Mouse (Mus musculus) heart, adult 2 months (tissue): Measurements from ENCODE around the gene Pknox2. TPM values are rescaled to one million over a fixed set of nuclear protein-coding genes. Genes with fewer than 3 reads are reported as not detected.

ENCODE experiments used
- DNase-seq, 2 experiments: peaks; one replicate each; pipeline ENCODE4 v3.0.0; 2021
- H3K27ac ChIP-seq: fragments of 200-600 bp; 2 replicates; pipeline ENCODE4 v1.8.1; 2022
- H3K27me3 ChIP-seq: fragments of 200-500 bp; 2 replicates; pipeline ENCODE4 v1.6.1; 2012; ENCODE audit warnings: mild to moderate bottlenecking, low read length, inconsistent platforms, mixed read lengths; ENCODE audit not compliant: control insufficient read depth, insufficient read depth
- H3K36me3 ChIP-seq: fragments of 200-500 bp; 2 replicates; pipeline ENCODE4 v1.6.1; 2012; ENCODE audit warnings: low read length, inconsistent platforms; ENCODE audit not compliant: control insufficient read depth, insufficient read depth
- H3K4me1 ChIP-seq: fragments of 200-500 bp; 2 replicates; pipeline ENCODE4 v1.6.1; 2011; ENCODE audit warnings: low read length; ENCODE audit not compliant: control insufficient read depth, insufficient read depth
- H3K4me3 ChIP-seq: fragments of 200-600 bp; 2 replicates; pipeline ENCODE4 v1.8.1; 2022
- H3K79me2 ChIP-seq: fragments of 200-500 bp; replicated peaks from 2 replicates; pipeline ENCODE4 v1.6.1; 2012; ENCODE audit warnings: mild to moderate bottlenecking, inconsistent platforms, low read length, moderate library complexity, mixed read lengths; ENCODE audit not compliant: control insufficient read depth, insufficient read depth
- H3K9ac ChIP-seq: fragments of 200-500 bp; 2 replicates; pipeline ENCODE4 v1.6.1; 2012; ENCODE audit warnings: low read depth, mild to moderate bottlenecking, control low read depth, inconsistent platforms, low read length, mixed read lengths
- CTCF ChIP-seq: fragments of 200-600 bp; IDR thresholded peaks from 2 replicates; pipeline ENCODE4 v1.8.1; 2022; ENCODE audit warnings: antibody characterized with exemption, mild to moderate bottlenecking, moderate library complexity
- EP300 ChIP-seq: fragments of 200-500 bp; IDR thresholded peaks from 2 replicates; pipeline ENCODE4 v1.6.1; 2011; ENCODE audit warnings: low read depth, low read length, control low read depth; ENCODE audit not compliant: insufficient read depth
- POLR2A ChIP-seq: fragments of 200-500 bp; IDR thresholded peaks from 2 replicates; pipeline ENCODE4 v1.6.1; 2011; ENCODE audit warnings: mild to moderate bottlenecking, low read depth, low read length, control low read depth; ENCODE audit not compliant: insufficient read depth
- WGBS: fragments of 180-500 bp; shearing (Covaris S2); methylation state at CpG from one replicate; pipeline ENCODE4 v1.1.7; 2018; 5-methylcytosine and 5-hydroxymethylcytosine counted together
- intact Hi-C: fragments of 180-260 bp; cut with DNase I; formaldehyde crosslinking; loops from one replicate; pipeline ENCODE4 v1.15.1; 2025
- polyA plus RNA-seq: library from polyadenylated mRNA; depleted of rRNA; stranded (reverse); fragments of >200 nt; gene quantifications from 2 replicates; pipeline ENCODE4 v1.2.3, GENCODE M21; 2012
- total RNA-seq, 2 experiments: library from RNA; stranded (reverse); gene quantifications; 2 replicates each; pipeline ENCODE4 v1.2.3; 2021

Gene Pknox2
- total and polyA plus RNA-seq, 3 experiments = 7.8 to 9.9 (median 9.0) TPM

DNA sequence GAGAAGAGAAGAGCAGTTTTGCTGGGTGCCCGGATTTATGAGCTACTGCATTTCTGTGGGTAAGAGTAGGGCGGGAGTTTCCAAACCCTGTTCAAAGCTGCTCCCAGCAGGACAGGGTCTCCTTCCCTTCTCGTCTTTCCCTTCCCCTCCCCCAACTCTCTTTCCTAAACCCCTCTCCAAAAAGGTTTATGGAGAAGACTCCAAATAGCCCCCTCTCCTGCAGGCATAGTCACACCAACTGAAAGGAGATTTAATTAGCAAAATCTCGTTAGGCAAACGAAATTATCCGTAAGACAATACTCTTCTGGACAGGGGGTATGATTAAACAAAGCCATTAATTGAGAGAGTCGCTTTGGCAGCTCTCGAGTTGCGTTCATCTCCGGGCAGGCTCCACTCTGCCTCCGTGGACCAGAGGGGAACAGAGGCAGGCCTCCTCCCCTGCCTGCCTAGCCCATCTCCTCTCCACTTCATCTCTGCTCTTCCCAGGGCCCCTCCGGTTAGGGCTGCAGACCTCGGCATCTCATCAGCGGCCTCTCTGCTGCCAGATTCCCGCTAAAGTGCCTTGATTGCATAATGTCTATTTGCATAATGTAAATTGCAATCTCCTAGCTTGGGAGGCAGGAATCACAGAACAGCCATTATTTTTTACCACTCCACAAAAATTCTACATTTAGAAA lies 70.7 kb downstream of the Pknox2 start:
- intact Hi-C loops = no loop called here
- 73% methylated on average over 15 of the region's 15 CpGs for WGBS
- TF ChIP-seq POLR2A = no peak
- TF ChIP-seq EP300 = no peak
- TF ChIP-seq CTCF = no peak
- Histone ChIP-seq H3K27ac (no peak overlapping the region), H3K9ac (no peak overlapping the region), H3K4me1 (peaks cover 8% of the 10 kb centered on the region), H3K27me3 (no peaks in the 10 kb centered on the region), H3K4me3 (no peak overlapping the region), H3K79me2 (no peaks in the 10 kb centered on the region), H3K36me3 (no peaks in the 10 kb centered on the region)
- no peak for DNase-seq

DNA sequence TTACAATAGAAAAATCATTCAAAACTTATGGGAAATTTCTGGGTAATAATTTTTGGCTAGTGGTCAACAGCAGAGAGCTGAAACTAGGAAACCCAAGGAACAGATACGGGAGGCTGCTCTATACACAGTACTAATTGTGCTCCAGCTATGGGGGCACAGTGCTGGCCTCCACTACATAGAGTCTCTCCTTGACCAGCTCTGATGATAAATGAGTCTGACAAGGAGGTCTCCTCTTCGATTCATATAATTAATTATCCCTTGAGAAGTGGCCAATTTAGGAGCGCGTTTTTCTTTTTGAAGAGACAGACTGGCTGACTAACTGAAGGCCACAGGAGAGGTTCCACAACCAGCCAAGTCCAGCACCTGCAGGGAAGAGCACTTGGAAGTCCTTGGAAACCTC lies 71.3 kb downstream of the Pknox2 start:
- Histone ChIP-seq H3K4me1 (peaks cover 6% of the 10 kb centered on the region), H3K4me3 (no peak overlapping the region), H3K36me3 (no peaks in the 10 kb centered on the region), H3K27me3 (no peaks in the 10 kb centered on the region), H3K79me2 (no peaks in the 10 kb centered on the region), H3K9ac (no peak overlapping the region), H3K27ac (no peak overlapping the region)
- DNase-seq = no peak
- TF ChIP-seq EP300 (no peak), POLR2A (no peak), CTCF (no peak)
- intact Hi-C loops = no loop called here
- 84% methylated on average over 4 of the region's 4 CpGs for WGBS

DNA sequence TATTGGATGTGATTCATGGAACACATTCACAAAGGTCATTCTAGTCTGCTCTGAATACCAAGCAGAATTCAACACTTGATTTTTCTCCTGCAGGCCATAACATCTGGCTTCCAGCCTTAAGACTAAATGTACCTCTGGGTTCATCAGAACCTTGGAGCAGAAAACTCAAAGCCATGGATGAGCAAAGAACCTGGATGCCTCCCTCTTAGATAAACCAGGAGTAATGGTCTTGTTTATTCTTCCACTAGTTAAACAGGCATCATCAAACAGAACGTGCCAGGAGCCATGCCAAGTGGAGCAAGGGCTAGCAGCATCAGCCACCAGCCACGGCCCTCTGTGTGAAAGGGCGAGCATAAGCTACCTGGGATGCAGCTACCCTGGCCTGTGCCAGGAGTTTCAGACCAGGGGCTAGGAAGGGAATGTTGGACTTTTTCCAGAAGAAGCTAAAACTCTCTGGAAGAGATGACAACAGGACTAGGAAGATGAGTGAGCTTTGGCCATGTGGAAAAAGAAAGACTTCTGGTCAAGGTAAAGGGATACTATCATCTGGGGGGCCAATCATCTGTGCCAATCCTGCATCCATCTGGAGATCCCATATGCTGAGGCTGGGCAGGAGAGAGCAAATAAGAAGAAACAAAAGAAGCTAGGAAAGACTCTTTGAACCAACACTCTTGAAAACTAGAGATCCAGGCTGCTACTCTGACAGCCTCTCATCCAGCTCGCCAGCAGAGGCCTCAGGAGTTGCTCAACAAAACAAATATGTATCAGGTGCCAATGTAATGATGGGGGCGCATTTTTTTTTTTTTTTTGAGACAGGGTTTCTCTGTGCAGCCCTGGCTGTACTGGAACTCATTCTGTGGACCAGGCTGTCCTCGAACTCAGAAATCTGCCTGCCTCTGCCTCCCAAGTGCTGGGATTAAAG lies 77.6 kb downstream of the Pknox2 start:
- Histone ChIP-seq H3K27ac (no peak overlapping the region), H3K4me3 (no peak overlapping the region), H3K4me1 (peaks cover 4% of the 10 kb centered on the region; the same call in 1 of the 2 replicates), H3K27me3 (no peaks in the 10 kb centered on the region), H3K36me3 (0 out of 2 replicates have a peak, but pooled peaks cover 3% of the 10 kb centered on the region), H3K79me2 (no peaks in the 10 kb centered on the region), H3K9ac (no peak overlapping the region)
- TF ChIP-seq POLR2A (no peak), EP300 (no peak), CTCF (no peak)
- DNase-seq = no peak
- intact Hi-C loops = loop anchor here (5.0 kb wide), 1 partner anchor 43 kb away; no protein-coding TSS in a partner anchor
- WGBS = 77% methylated on average over 6 of the region's 6 CpGs

DNA sequence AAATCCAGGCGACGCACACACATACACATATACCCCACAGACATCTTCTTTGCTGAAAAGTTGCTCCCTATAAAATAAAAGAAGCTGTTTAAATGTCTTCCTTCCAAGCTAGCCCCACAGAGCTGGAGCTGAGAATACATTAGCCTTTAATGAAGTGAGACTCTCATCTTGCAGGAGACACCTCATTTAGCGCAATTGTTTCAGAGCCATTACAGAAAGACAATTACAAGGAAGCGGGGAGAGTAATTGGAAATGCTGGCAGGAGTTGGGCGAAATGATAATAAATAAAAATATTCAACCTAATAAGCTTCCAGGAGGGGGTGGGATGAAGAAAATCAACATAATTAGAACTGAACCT lies 79.8 kb downstream of the Pknox2 start:
- intact Hi-C loops = no loop called here
- Histone ChIP-seq H3K9ac (no peak overlapping the region), H3K79me2 (no peaks in the 10 kb centered on the region), H3K4me3 (no peak overlapping the region), H3K27me3 (no peaks in the 10 kb centered on the region), H3K27ac (no peak overlapping the region), H3K4me1 (peaks cover 4% of the 10 kb centered on the region; the same call in 1 of the 2 replicates), H3K36me3 (0 out of 2 replicates have a peak, but pooled peaks cover 3% of the 10 kb centered on the region)
- 95% methylated on average over 5 of the region's 5 CpGs for WGBS
- DNase-seq = no peak
- no peak for TF ChIP-seq CTCF
- no peak for TF ChIP-seq EP300
- TF ChIP-seq POLR2A = no peak

DNA sequence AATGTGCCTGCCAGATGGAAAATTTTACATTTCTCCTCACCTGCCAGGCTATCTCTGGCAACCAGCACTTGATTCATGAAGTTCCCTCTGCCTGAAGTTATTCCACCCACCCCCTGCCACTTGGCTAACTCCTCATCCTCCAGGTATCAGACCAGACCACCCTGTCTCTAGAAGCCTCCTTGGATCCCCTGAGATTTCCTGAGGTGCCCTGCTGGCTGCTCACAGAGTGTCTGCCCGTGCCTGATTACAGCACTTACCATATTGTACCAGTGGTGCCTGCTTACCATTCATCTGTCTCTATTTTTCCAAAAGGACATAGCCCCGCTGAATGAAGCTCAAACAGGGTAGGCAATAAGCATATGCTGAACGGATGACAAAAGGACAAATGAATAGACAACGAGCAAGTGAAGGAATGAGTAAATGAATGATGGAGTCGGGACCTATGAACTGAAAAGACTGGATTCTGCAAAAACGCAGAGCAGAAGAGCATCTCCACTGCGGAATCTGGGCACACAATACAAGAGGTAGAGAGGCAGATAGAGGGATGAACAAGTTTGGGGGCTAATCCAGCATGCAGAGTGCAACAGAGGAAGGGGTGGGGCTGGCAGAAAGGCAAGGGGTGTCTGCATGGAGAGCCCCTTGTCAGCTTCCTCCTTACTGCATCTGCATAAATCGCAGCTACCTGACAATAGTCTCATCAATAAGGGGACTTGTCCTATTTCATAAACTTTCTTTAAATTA lies 80.3 kb downstream of the Pknox2 start:
- no peak for DNase-seq
- no peak overlapping the region for H3K27ac ChIP-seq
- no peak overlapping the region for H3K9ac ChIP-seq
- H3K27me3 ChIP-seq = no peaks in the 10 kb centered on the region
- TF ChIP-seq POLR2A = no peak
- TF ChIP-seq CTCF = no peak
- no peak for TF ChIP-seq EP300
- H3K4me3 ChIP-seq = no peak overlapping the region
- peaks cover 4% of the 10 kb centered on the region; the same call in 1 of the 2 replicates for H3K4me1 ChIP-seq
- WGBS = 90% methylated on average over 8 of the region's 8 CpGs
- intact Hi-C loops = no loop called here
- no peaks in the 10 kb centered on the region for H3K79me2 ChIP-seq
- H3K36me3 ChIP-seq = 0 out of 2 replicates have a peak, but pooled peaks cover 3% of the 10 kb centered on the region
